Mouse (Mus musculus) frontal cortex, adult 2 months (tissue): ENCODE measurements at regions not wholly inside any gene's neighbourhood (a gene's known extent, or its start where the extent isn't known, plus 50 kb on each side); places are given as distances from the start of the nearest gene placed in this dataset.

Experiments
- DNase-seq, 2 experiments: peaks; one replicate each; pipeline ENCODE4 v3.0.0; 2022; ENCODE audit warnings: low spot score in 1 of 2; ENCODE audit errors: extremely low spot score in 1 of 2

- no peak for DNase-seq
Observed at GRCm38 (mm10) chr17:84030699-84031098, 157.0 kb downstream of the Zfp36l2 start.

GRCm38 (mm10) chr17:84028157-84028970 is 159.4 kb downstream of the Zfp36l2 start:
- peak; percentile 27 to 89 for DNase-seq

GRCm38 (mm10) chr17:84027275-84027674 is 160.5 kb downstream of the Zfp36l2 start:
- DNase-seq = no peak

- peak in 1 of 2 experiments; percentile 53 for DNase-seq
Observed at GRCm38 (mm10) chr17:84026110-84026509, 161.6 kb downstream of the Zfp36l2 start.

GRCm38 (mm10) chr17:84022358-84022757 is 165.4 kb downstream of the Zfp36l2 start:
- DNase-seq = no peak

- DNase-seq = no peak
Observed at GRCm38 (mm10) chr17:84018817-84019216, 168.9 kb downstream of the Zfp36l2 start.

- no peak for DNase-seq
Observed at GRCm38 (mm10) chr17:84017891-84018290, 169.9 kb downstream of the Zfp36l2 start.

- no peak for DNase-seq
Observed at GRCm38 (mm10) chr17:84014287-84015039, 166.7 kb upstream of the Haao start.

GRCm38 (mm10) chr17:84010492-84011060 is 162.8 kb upstream of the Haao start:
- no peak for DNase-seq

GRCm38 (mm10) chr17:84009966-84010365 is 162.2 kb upstream of the Haao start:
- DNase-seq = no peak

- DNase-seq = peak; percentile 44 to 54
Observed at GRCm38 (mm10) chr17:84009194-84009593, 161.4 kb upstream of the Haao start.

- DNase-seq = no peak
Observed at GRCm38 (mm10) chr17:84008682-84009052, 160.9 kb upstream of the Haao start.

GRCm38 (mm10) chr17:84008035-84008681 is 160.4 kb upstream of the Haao start:
- no peak for DNase-seq

GRCm38 (mm10) chr17:84006748-84007147 is 159.0 kb upstream of the Haao start:
- DNase-seq = no peak

GRCm38 (mm10) chr17:84004237-84004636 is 156.5 kb upstream of the Haao start:
- no peak for DNase-seq

- no peak for DNase-seq
Observed at GRCm38 (mm10) chr17:84003489-84004234, 155.9 kb upstream of the Haao start.

GRCm38 (mm10) chr17:84002939-84003338 is 155.2 kb upstream of the Haao start:
- no peak for DNase-seq

GRCm38 (mm10) chr17:84002327-84002726 is 154.6 kb upstream of the Haao start:
- no peak for DNase-seq

- DNase-seq = no peak
Observed at GRCm38 (mm10) chr17:84000115-84000514, 152.4 kb upstream of the Haao start.

GRCm38 (mm10) chr17:83998972-83999545 is 151.3 kb upstream of the Haao start:
- DNase-seq = no peak
